Mouse (Mus musculus): ENCODE measurements at regions not wholly inside any gene's neighbourhood (a gene's known extent, or its start where the extent isn't known, plus 50 kb on each side); places are given as distances from the start of the nearest gene placed in this dataset.

- TF ChIP-seq CTCF (IDR thresholded peaks at IDR 0.05; ENCODE audit: borderline replicate concordance, extremely low read depth, insufficient read depth, insufficient read length), result no peak
- TF ChIP-seq POLR2A (IDR thresholded peaks at IDR 0.05; ENCODE audit: borderline replicate concordance, extremely low read depth, insufficient read depth, insufficient read length, poor library complexity, severe bottlenecking), result no peak
Measured at GRCm38 (mm10) chr19:54297663-54298388, 253.9 kb downstream of the Adra2a start.
